Mouse (Mus musculus) kidney, embryonic 16.5 days (tissue): ENCODE data around the gene Pink1. TPM values are rescaled to one million over a fixed set of nuclear protein-coding genes. Genes with fewer than 3 reads are reported as not detected.

ENCODE experiments used
- ATAC-seq: fragments of 200-750 bp; cut with Nextera tagmentation; 2 replicates; pipeline ENCODE4 v1.8.0; 2017; ENCODE audit warnings: moderate TSS enrichment; ENCODE audit not compliant: low FRiP score, low TSS enrichment
- H3K27ac ChIP-seq: fragments of 300-500 bp; sonication (generic); 2 replicates; pipeline ENCODE4 v1.5.1; 2014; ENCODE audit warnings: low read length
- H3K27me3 ChIP-seq: fragments of 300-500 bp; sonication (generic); 2 replicates; pipeline ENCODE4 v1.6.1; 2014; ENCODE audit warnings: low read length, control low read depth, mixed read lengths; ENCODE audit not compliant: insufficient read depth
- H3K36me3 ChIP-seq: fragments of 300-500 bp; sonication (generic); 2 replicates; pipeline ENCODE4 v1.6.1; 2014; ENCODE audit warnings: low read length, control low read depth, mixed read lengths; ENCODE audit not compliant: insufficient read depth
- H3K4me1 ChIP-seq: fragments of 300-500 bp; sonication (generic); 2 replicates; pipeline ENCODE4 v1.6.1; 2014; ENCODE audit warnings: low read length, control low read depth, mixed read lengths; ENCODE audit not compliant: insufficient read depth
- H3K4me2 ChIP-seq: fragments of 300-500 bp; sonication (generic); replicated peaks from 2 replicates; pipeline ENCODE4 v1.6.1; 2014; ENCODE audit warnings: low read depth, low read length
- H3K4me3 ChIP-seq: fragments of 300-500 bp; sonication (generic); 2 replicates; pipeline ENCODE4 v1.5.1; 2014; ENCODE audit warnings: mild to moderate bottlenecking, low read length
- H3K9ac ChIP-seq: fragments of 300-500 bp; sonication (generic); replicated peaks from 2 replicates; pipeline ENCODE4 v1.6.1; 2014; ENCODE audit warnings: low read length
- H3K9me3 ChIP-seq: fragments of 300-500 bp; sonication (generic); 2 replicates; pipeline ENCODE4 v1.6.1; 2016; ENCODE audit warnings: low read length, control low read depth
- WGBS: fragments of 180-500 bp; shearing (Covaris S2); extraction: QIAGEN DNeasy Blood & Tissue Kit; methylation state at CpG from one replicate; pipeline ENCODE4 v1.1.7; 2014; 5-methylcytosine and 5-hydroxymethylcytosine counted together
- microRNA-seq: library from miRNA; unstranded; fragments of <30 nt; microRNA quantifications from one replicate; pipeline ENCODE4, GENCODE M21; 2016
- polyA plus RNA-seq: library from polyadenylated mRNA; unstranded; fragments of >200 nt; fragmentation: Nextera tagmentation; extraction: Ambion mirVana; gene quantifications from 2 replicates; pipeline ENCODE4 v1.2.1, GENCODE M21; 2015

Pink1 gene
- polyA plus RNA-seq, 1 experiment from 2014 or later: 56.0 TPM

GRCm38 (mm10) chr4:138286411-138286810 is 39.7 kb downstream of the Pink1 start:
- Histone ChIP-seq H3K36me3 (no peaks in the 10 kb centered on the region), H3K27ac (no peak overlapping the region), H3K9me3 (no peaks in the 10 kb centered on the region), H3K9ac (no peak overlapping the region), H3K4me3 (no peak overlapping the region), H3K27me3 (no peaks in the 10 kb centered on the region), H3K4me2 (no peak overlapping the region), H3K4me1 (0 out of 2 replicates have a peak, but pooled peaks cover 1% of the 10 kb centered on the region)
- no peak for ATAC-seq
- WGBS: 80% methylated on average over 12 of the region's 12 CpGs

GRCm38 (mm10) chr4:138282834-138283233 is 43.3 kb downstream of the Pink1 start:
- no peak overlapping the region for H3K27ac ChIP-seq
- H3K27me3 ChIP-seq: no peaks in the 10 kb centered on the region
- no peak; the same call in 1 of the 2 replicates for ATAC-seq
- H3K4me2 ChIP-seq: no peak overlapping the region
- WGBS: 18% methylated on average over 4 of the region's 4 CpGs
- H3K4me1 ChIP-seq: no peaks in the 10 kb centered on the region
- H3K4me3 ChIP-seq: no peak overlapping the region
- H3K36me3 ChIP-seq: no peaks in the 10 kb centered on the region
- H3K9ac ChIP-seq: no peak overlapping the region
- H3K9me3 ChIP-seq: no peaks in the 10 kb centered on the region

- WGBS: 60% methylated on average over 7 of the region's 7 CpGs
- no peaks in the 10 kb centered on the region for H3K27me3 ChIP-seq
- no peak overlapping the region for H3K9ac ChIP-seq
- H3K36me3 ChIP-seq: no peaks in the 10 kb centered on the region
- no peaks in the 10 kb centered on the region for H3K4me1 ChIP-seq
- no peak for ATAC-seq
- no peak overlapping the region for H3K27ac ChIP-seq
- no peak overlapping the region for H3K4me2 ChIP-seq
- H3K9me3 ChIP-seq: no peaks in the 10 kb centered on the region
- no peak overlapping the region for H3K4me3 ChIP-seq
Measured at GRCm38 (mm10) chr4:138278346-138278745, 47.8 kb downstream of the Pink1 start.

- Histone ChIP-seq H3K36me3 (no peaks in the 10 kb centered on the region), H3K4me2 (no peak overlapping the region), H3K27me3 (no peaks in the 10 kb centered on the region), H3K9me3 (no peaks in the 10 kb centered on the region), H3K4me3 (no peak overlapping the region), H3K4me1 (no peaks in the 10 kb centered on the region), H3K27ac (no peak overlapping the region), H3K9ac (no peak overlapping the region)
- 65% methylated on average over 14 of the region's 14 CpGs for WGBS
- ATAC-seq: peak; percentile 57
Measured at GRCm38 (mm10) chr4:138272011-138272997, 53.8 kb downstream of the Pink1 start.

- WGBS: 74% methylated on average over 10 of the region's 10 CpGs
Measured at GRCm38 (mm10) chr4:138267869-138268268, 58.2 kb downstream of the Pink1 start.

More at GRCm38 (mm10) chr4:138267869-138268268, 58.2 kb downstream of the Pink1 start:
- H3K27me3 ChIP-seq: no peaks in the 10 kb centered on the region; the same call in 1 of the 2 replicates
- no peak overlapping the region for H3K4me2 ChIP-seq
- H3K4me3 ChIP-seq: no peak overlapping the region
- H3K9me3 ChIP-seq: no peaks in the 10 kb centered on the region
- 0 out of 2 replicates have a peak, but pooled peaks cover 2% of the 10 kb centered on the region for H3K4me1 ChIP-seq
- H3K27ac ChIP-seq: no peak overlapping the region
- no peaks in the 10 kb centered on the region for H3K36me3 ChIP-seq
- H3K9ac ChIP-seq: no peak overlapping the region
- ATAC-seq: no peak

Small RNA genes lying within 50 kb of the gene (microRNA-seq; reads per million reads assigned to microRNA genes)
- gene Gm27646 (not detected), gene Mir7019 (0.95 reads per million)

Other genes with a start within 250 kb of the Pink1 start
- 155 and 160 TPM in 2 replicates for gene Hp1bp3, start 110.0 kb downstream of the Pink1 start, polyA plus RNA-seq
- 0.67 and 0.76 TPM in 2 replicates for gene Sh2d5, start 75.9 kb downstream of the Pink1 start, polyA plus RNA-seq
- 2.2 and 2.6 TPM in 2 replicates for gene Kif17, start 75.9 kb downstream of the Pink1 start, polyA plus RNA-seq
- gene Ddost, start 21.6 kb downstream of the Pink1 start, polyA plus RNA-seq: 407 and 438 TPM in 2 replicates
- 24.6 and 27.1 TPM in 2 replicates for gene Cda, start 41.7 kb upstream of the Pink1 start, polyA plus RNA-seq
- gene Fam43b, start 70.2 kb upstream of the Pink1 start, polyA plus RNA-seq: 0.12 TPM in 1 of 2 replicates, not detected in the other
- gene Mul1, start 108.4 kb upstream of the Pink1 start, polyA plus RNA-seq: 21.5 and 22.4 TPM in 2 replicates
- gene Camk2n1, start 128.0 kb upstream of the Pink1 start, polyA plus RNA-seq: 6.2 and 6.4 TPM in 2 replicates